Mouse (Mus musculus) liver, embryonic 16.5 days (tissue): ENCODE results near the gene Trpv1. TPM values are rescaled to one million over a fixed set of nuclear protein-coding genes. Genes with fewer than 3 reads are reported as not detected.

ENCODE experiments used
- ATAC-seq: fragments of 200-750 bp; cut with Nextera tagmentation; 2 replicates; pipeline ENCODE4 v1.8.0; 2017; ENCODE audit warnings: low read depth, mild to moderate bottlenecking, moderate number of reproducible peaks, moderate library complexity
- H3K27ac ChIP-seq: fragments of 300-500 bp; sonication (generic); 2 replicates; pipeline ENCODE4 v1.5.1; 2014; ENCODE audit warnings: mild to moderate bottlenecking, low read length
- H3K27me3 ChIP-seq: fragments of 300-500 bp; sonication (generic); 2 replicates; pipeline ENCODE4 v1.6.1; 2014; ENCODE audit warnings: low read depth, low read length, mixed read lengths; ENCODE audit not compliant: control insufficient read depth, insufficient read depth
- H3K36me3 ChIP-seq: fragments of 300-500 bp; sonication (generic); 2 replicates; pipeline ENCODE4 v1.6.1; 2014; ENCODE audit warnings: mild to moderate bottlenecking; ENCODE audit not compliant: control insufficient read depth, insufficient read depth
- H3K4me1 ChIP-seq: fragments of 300-500 bp; sonication (generic); 2 replicates; pipeline ENCODE4 v1.6.1; 2014; ENCODE audit warnings: low read depth, low read length, mixed read lengths; ENCODE audit not compliant: control insufficient read depth
- H3K4me2 ChIP-seq: fragments of 300-500 bp; sonication (generic); 2 replicates; pipeline ENCODE4 v1.6.1; 2014; ENCODE audit warnings: low read depth, low read length, mixed read lengths
- H3K4me3 ChIP-seq: fragments of 300-500 bp; sonication (generic); 2 replicates; pipeline ENCODE4 v1.5.1; 2014; ENCODE audit warnings: low read depth, mild to moderate bottlenecking, low read length
- H3K9ac ChIP-seq: fragments of 300-500 bp; sonication (generic); 2 replicates; pipeline ENCODE4 v1.6.1; 2014; ENCODE audit warnings: low read depth, low read length
- H3K9me3 ChIP-seq: fragments of 300-500 bp; sonication (generic); replicated peaks from 2 replicates; pipeline ENCODE4 v1.6.1; 2016; ENCODE audit warnings: low read length; ENCODE audit not compliant: control insufficient read depth
- WGBS: fragments of 180-500 bp; shearing (Covaris S2); extraction: QIAGEN DNeasy Blood & Tissue Kit; methylation state at CpG from one replicate; pipeline ENCODE4 v1.1.7; 2014; ENCODE audit not compliant: insufficient replicate concordance; 5-methylcytosine and 5-hydroxymethylcytosine counted together
- polyA plus RNA-seq: library from polyadenylated mRNA; unstranded; fragments of >200 nt; fragmentation: Nextera tagmentation; extraction: Ambion mirVana; gene quantifications from 2 replicates; pipeline ENCODE4 v1.2.1, GENCODE M21; 2015

Gene Trpv1
- polyA plus RNA-seq, 1 experiment from 2014 or later, result 0.65 TPM

GRCm38 (mm10) chr11:73223966-73224365 is 10.1 kb upstream of the Trpv1 start:
- Histone ChIP-seq H3K9ac (no peak overlapping the region), H3K9me3 (no peaks in the 10 kb centered on the region), H3K36me3 (no peaks in the 10 kb centered on the region), H3K27me3 (no peaks in the 10 kb centered on the region), H3K4me1 (no peaks in the 10 kb centered on the region), H3K4me3 (no peak overlapping the region), H3K4me2 (no peak overlapping the region), H3K27ac (no peak overlapping the region)
- WGBS, result 48% methylated on average over 2 of the region's 2 CpGs
- no peak for ATAC-seq

GRCm38 (mm10) chr11:73225856-73226255 is 8.2 kb upstream of the Trpv1 start:
- no peaks in the 10 kb centered on the region for H3K4me1 ChIP-seq
- H3K9ac ChIP-seq, result no peak overlapping the region
- no peaks in the 10 kb centered on the region for H3K27me3 ChIP-seq
- H3K36me3 ChIP-seq, result no peaks in the 10 kb centered on the region
- no peak overlapping the region for H3K4me2 ChIP-seq
- no peak overlapping the region for H3K27ac ChIP-seq
- no peaks in the 10 kb centered on the region for H3K9me3 ChIP-seq
- no peak overlapping the region for H3K4me3 ChIP-seq
- 70% methylated on average over 6 of the region's 6 CpGs for WGBS
- ATAC-seq, result no peak

GRCm38 (mm10) chr11:73228881-73229280 is 5.2 kb upstream of the Trpv1 start:
- no peak overlapping the region for H3K4me2 ChIP-seq
- no peaks in the 10 kb centered on the region for H3K36me3 ChIP-seq
- H3K4me3 ChIP-seq, result no peak overlapping the region
- no peaks in the 10 kb centered on the region for H3K4me1 ChIP-seq
- no peaks in the 10 kb centered on the region for H3K27me3 ChIP-seq
- no peak for ATAC-seq
- no peaks in the 10 kb centered on the region for H3K9me3 ChIP-seq
- H3K27ac ChIP-seq, result no peak overlapping the region
- no peak overlapping the region for H3K9ac ChIP-seq
- 54% methylated on average over 5 of the region's 5 CpGs for WGBS

GRCm38 (mm10) chr11:73230081-73230480 is 4.0 kb upstream of the Trpv1 start:
- Histone ChIP-seq H3K36me3 (no peaks in the 10 kb centered on the region), H3K4me3 (no peak overlapping the region), H3K4me1 (no peaks in the 10 kb centered on the region), H3K9ac (no peak overlapping the region), H3K27me3 (no peaks in the 10 kb centered on the region), H3K9me3 (no peaks in the 10 kb centered on the region), H3K4me2 (no peak overlapping the region), H3K27ac (no peak overlapping the region)
- ATAC-seq, result no peak
- 61% methylated on average over 5 of the region's 5 CpGs for whole genome bisulfite sequencing

- Histone ChIP-seq H3K27ac (no peak overlapping the region), H3K27me3 (no peaks in the 10 kb centered on the region), H3K4me2 (no peak overlapping the region), H3K4me1 (no peaks in the 10 kb centered on the region), H3K9ac (no peak overlapping the region), H3K4me3 (no peak overlapping the region), H3K36me3 (no peaks in the 10 kb centered on the region), H3K9me3 (no peaks in the 10 kb centered on the region)
- no peak for ATAC-seq
- 36% methylated on average over 2 of the region's 2 CpGs for WGBS
Observed at GRCm38 (mm10) chr11:73232513-73232912, 1.6 kb upstream of the Trpv1 start.

GRCm38 (mm10) chr11:73235990-73236701 is 2.1 kb downstream of the Trpv1 start:
- Histone ChIP-seq H3K4me2 (no peak overlapping the region), H3K9me3 (no peaks in the 10 kb centered on the region), H3K9ac (no peak overlapping the region), H3K27ac (no peak overlapping the region), H3K36me3 (no peaks in the 10 kb centered on the region), H3K4me1 (no peaks in the 10 kb centered on the region), H3K27me3 (no peaks in the 10 kb centered on the region), H3K4me3 (no peak overlapping the region)
- WGBS, result 28% methylated on average over 5 of the region's 5 CpGs
- ATAC-seq, result no peak

GRCm38 (mm10) chr11:73236731-73237130 is 2.6 kb downstream of the Trpv1 start:
- Histone ChIP-seq H3K27ac (no peak overlapping the region), H3K4me3 (no peak overlapping the region), H3K9ac (no peak overlapping the region), H3K36me3 (no peaks in the 10 kb centered on the region), H3K9me3 (no peaks in the 10 kb centered on the region), H3K4me2 (no peak overlapping the region), H3K27me3 (no peaks in the 10 kb centered on the region), H3K4me1 (no peaks in the 10 kb centered on the region)
- 49% methylated on average over 3 of the region's 3 CpGs for WGBS
- ATAC-seq, result no peak

- Histone ChIP-seq H3K27me3 (no peaks in the 10 kb centered on the region), H3K36me3 (no peaks in the 10 kb centered on the region), H3K4me1 (no peaks in the 10 kb centered on the region), H3K9me3 (no peaks in the 10 kb centered on the region), H3K9ac (no peak overlapping the region), H3K4me3 (no peak overlapping the region), H3K4me2 (no peak overlapping the region), H3K27ac (no peak overlapping the region)
- 66% methylated on average over 6 of the region's 6 CpGs for WGBS
- ATAC-seq, result no peak
Observed at GRCm38 (mm10) chr11:73242199-73242598, 8.1 kb downstream of the Trpv1 start.

- Histone ChIP-seq H3K4me3 (no peak overlapping the region), H3K36me3 (no peaks in the 10 kb centered on the region), H3K9ac (no peak overlapping the region), H3K4me2 (no peak overlapping the region), H3K27me3 (no peaks in the 10 kb centered on the region), H3K4me1 (no peaks in the 10 kb centered on the region), H3K27ac (no peak overlapping the region), H3K9me3 (no peaks in the 10 kb centered on the region)
- no peak for ATAC-seq
- 70% methylated on average over 4 of the region's 4 CpGs for WGBS
Observed at GRCm38 (mm10) chr11:73242777-73243176, 8.7 kb downstream of the Trpv1 start.
